Mouse (Mus musculus) MN1 (cell line): ENCODE measurements at regions not wholly inside any gene's neighbourhood (a gene's known extent, or its start where the extent isn't known, plus 50 kb on each side); places are given as distances from the start of the nearest gene placed in this dataset.

Experiments used
- DNase-seq: peaks from one replicate; pipeline ENCODE4 v3.0.0-alpha.2; 2016; ENCODE audit warnings: low spot score

DNA sequence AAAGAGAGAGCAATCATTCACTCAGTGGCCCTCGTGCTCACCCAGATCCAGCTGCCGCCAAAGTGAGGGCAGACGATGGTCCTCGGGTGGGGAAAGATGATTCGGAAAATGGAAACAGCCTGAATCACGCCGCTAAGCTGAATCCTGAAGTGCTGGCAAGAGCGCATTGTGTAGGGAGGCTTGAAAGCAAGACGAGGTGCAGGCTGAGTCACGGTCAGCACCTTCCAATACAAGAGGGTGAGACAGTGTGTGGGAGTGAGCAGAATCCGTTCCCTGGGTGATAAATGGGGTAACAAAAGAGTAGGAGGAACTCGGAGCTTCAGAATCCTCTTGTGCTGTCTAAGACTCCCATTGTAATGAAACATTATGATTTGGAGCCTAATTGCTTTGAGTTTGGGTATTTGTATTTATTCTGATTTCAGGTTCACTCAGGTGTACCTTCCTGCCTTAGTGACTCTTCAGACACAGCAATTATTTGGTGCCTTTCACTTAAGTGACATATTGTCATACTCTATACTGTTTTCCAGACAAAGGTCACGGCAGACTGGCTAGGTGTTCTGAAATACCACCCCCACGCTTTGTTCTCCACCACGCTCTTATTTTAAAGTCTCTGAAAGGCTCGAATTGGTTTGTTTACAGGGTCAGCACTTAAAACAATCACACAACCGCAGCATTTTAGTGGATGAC lies 70.0 kb downstream of the Mbip start:
- DNase-seq: no peak

DNA sequence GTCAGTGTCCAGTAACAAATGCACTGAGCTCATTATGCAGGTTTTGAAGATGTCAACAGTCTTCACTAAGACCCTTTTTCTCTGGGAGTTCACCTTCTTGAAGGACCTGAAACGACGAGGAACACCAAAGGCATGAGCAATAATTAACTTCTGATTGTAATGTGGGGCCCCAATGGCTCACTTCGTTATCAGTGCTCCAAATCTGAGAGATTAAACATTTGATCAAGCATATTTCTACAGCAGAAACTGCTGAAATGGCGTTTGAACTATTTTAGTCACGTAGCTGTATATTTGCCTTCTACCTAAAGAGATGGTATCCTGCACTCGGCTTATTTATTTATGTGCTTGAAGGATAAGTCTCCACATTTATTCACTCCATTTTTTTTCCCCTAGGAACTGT lies 80.6 kb downstream of the Mbip start:
- DNase-seq: no peak

DNA sequence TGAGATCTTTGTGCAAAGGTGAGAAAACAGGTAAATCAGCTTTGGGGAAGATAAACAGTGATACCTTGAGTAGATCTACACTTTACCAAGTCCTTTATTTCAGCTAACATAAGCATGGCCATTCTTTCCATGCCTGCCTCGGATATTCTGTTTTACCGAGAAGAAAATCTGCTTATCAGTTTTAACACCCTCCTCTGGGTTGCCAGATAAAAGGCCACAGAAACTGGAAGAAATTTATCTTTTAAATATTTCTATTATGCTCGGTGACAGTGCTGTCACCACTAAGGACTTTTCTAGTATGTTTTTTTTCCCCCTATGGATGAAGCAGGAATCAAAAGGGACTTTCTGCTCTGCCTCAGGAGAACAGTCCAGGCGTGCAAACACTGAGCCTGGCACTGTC lies 84.2 kb downstream of the Mbip start:
- DNase-seq: no peak

DNA sequence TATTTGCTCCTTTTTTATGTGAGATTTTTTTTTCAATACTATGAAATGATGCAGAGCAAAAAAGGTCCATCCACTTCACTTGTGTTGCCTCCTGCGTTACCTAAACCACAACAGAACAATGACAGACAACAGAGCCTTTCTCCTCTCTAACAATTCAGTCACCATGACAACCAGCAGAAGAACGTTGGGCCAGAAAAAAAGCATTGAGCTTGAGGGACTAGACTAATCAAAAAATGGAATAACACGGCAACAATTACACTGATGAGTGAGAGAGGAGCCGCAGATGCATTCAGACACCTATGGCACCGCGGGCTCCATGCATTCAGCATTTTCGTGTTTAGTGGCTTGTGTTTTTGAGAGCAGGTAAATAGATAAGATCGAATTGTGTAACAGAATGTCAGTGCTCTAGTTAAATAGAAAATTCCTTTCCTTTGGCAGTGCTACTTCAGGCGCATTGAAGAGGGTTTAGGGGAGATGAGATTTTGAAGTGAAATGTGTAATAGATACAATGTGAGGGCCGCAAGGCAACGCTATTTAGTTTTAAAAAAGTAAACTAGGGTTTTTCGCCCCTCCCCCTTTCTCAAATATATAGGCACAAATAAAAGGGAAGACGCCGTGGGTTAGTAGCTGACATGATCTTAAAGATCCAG lies 87.2 kb downstream of the Mbip start:
- no peak for DNase-seq

DNA sequence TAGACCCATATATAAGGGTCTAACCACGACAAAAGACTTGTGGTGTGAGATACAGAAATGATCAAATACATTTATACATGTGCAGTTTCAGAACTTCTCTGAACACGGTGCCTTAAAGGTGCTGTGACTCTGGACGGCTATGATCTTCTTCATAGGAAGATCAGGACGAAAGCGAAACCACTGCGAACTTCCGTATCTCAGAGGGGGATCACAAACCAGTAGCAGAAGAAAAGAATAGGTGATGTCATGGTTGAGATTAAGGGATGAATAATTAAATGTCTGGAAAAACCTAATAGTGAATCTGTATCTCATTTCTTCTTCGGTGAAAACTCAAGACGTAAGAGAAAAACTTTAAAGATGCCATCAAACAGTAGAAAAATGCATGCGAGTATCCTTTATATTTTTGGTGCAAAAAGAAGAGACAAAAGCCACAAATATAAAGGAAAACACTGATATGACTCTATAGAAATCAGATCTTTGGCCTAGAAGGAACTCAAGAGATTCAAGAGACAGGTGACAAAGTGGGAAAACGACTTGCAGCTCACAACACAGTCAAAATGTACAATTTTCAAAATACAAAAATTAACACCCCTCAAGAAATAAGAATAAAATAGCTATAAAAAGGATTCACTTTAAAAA lies 89.3 kb downstream of the Mbip start:
- DNase-seq: no peak

DNA sequence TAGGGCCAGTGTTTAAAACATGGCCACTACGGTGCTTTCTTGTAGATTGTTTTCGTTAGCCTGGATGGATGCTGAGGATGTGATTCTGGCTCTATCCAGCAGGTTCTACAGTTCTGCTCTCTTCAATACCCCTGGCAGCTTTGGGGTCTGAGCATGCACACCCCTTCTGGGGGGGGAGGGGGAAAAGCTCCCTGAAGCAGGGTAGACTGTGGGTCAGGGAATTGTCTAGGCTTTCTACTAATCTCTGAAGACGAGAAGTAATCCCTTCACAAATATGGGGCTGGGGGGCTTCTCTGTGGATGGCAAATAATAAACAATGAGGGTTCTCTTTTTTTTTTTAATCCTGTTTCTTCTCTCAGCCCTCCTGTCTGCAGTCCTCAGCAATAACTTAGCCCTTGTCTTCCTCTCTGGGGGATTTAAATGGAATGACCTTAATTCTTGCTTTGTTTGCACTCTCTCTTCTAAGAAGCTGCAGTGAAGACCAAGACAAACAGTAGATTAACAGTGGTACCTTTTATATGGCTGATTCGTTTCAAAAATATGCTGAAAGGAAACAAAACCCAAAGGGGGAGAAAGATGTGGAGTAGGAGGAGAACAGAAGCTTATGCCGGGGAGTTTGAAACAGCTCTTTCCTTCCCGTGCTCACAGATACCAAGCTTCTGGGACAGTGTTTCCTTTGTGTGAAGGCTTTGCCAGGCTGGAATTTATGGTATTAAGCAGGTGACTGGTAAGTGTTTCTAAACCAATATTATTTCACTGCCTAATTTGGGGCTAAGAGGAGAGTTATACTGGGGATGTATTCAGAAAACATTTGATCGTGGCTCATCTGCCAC lies 92.9 kb downstream of the Mbip start:
- no peak for DNase-seq

DNA sequence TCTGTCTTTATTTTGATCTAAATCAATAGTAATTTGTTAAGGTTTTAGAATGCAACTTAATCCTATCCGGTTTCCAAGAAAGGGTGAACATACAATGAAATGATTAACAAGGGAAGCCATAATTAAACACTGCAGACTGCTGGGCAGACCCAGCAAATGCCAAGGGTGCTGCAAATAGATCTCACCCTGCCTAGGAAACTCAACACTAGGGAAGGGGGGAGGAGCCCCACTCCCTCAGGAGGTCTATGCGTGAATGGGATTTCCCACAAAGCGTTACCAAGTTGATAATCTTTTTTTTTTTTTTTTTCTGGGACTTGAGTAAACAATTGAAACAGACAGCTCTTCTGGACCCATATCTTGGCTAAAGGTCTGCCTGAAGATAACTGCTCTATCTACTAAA lies 95.4 kb downstream of the Mbip start:
- DNase-seq: no peak

DNA sequence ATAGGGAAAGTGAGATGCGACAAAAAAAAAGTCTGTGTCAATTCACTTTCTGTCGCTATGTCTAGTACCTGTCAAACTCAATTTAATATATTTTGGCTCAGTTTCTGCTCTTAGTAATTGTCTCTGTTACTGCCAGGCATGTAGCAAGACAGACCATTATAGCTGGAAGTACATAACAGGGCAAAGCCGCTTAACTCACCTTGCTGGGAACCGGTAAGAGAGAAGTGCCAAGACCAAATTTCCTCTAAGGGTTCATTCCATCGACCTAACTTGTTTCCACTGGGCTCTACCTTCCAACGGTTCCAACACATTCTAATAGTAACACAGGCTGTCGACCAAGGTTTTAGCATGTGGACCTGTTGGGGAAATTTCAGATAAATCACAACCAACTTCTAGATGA lies 99.3 kb downstream of the Mbip start:
- no peak for DNase-seq

DNA sequence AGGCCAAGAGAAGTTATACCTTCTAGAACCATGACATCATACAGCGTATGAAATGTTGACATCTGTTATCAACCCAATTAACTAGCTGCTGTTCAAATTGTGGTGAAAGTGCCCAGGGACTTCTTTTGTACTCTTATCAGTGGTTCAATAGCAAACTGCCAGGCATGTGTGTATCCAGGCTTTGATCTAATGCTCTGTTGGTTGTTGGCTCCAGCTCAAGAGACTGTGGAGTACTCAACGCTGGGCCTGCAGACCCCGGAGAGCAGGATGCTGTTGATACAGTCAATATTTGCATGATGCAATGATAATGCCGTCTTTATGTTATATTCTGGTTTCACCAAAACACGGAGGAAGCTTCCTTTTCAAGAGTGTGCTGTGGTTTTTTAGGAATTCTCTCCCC lies 102.9 kb downstream of the Mbip start:
- no peak for DNase-seq

DNA sequence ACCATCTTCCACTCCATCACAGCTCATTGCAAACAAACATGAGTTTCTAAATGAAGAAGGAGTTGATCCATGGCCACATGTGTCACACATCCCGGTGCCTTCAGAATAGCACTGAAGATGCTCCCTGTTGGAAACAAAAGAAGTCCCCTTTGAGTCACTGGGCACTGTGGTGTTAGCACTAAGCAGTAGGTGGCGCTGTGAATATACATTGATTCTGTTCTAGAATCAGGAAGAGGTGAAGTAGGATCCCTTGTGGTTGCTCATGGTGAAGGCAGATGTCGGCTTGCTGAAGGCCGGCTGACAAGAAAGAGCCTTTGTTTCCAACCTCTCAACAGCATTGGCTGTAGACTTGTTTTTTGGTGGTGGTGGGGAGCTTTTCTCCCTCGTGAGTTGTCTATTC lies 104.0 kb downstream of the Mbip start:
- DNase-seq: no peak

DNA sequence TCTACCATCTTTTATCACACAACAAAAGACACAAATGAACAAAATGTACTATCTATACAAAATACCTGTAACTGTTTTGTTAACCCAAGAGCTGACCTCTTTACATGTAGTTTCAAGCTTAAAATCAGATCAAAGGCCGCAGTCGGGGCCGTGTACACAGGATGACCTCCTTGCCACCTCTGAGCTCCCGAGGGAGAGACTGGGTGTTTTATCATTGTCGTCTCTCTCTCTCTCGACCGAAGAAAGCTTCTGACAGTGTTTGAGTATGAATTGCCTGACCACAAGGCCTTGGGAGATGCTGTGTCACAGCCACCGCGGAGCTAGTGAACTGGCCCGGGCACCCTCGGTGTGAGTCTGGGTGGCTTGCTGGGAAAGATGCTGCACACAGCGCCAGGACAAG lies 105.5 kb downstream of the Mbip start:
- no peak for DNase-seq

DNA sequence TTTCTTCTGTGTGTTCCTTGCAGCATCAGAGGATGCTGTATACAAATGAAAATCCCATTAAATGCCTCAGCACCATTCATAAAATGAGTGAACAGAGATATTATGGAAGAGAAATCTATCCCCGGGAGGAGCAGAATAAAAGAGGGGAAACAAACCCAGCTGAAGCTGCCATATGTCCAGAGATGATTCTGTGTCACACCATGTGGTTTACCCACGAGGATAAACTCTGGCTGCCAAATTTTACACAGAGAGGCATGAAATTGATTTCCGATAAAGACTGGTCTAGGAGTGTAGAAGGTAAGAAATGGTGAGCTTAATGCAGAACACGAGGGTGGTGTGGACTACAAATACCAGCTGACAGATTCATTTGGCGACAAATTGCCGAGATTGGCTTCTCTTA lies 111.1 kb downstream of the Mbip start:
- no peak for DNase-seq

DNA sequence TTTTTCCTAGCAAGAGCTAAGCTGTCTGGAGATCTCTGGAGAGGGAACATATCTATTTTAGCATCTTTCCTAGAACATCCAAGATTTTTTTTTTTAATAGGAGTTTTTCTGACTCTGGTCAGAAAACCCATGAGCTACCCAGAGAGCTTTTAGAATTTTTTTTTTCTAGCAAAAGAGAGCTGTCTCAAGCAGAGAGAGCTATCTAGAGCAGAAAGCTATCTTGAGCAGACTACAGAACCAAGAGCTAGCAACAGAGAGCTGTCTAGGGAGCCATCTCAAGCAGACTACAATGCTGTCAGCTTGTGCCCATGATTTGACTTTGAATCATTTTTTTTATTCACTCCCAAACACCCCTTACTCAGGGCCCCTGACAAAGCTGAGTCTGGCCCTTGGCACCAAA lies 112.5 kb downstream of the Mbip start:
- DNase-seq: no peak

DNA sequence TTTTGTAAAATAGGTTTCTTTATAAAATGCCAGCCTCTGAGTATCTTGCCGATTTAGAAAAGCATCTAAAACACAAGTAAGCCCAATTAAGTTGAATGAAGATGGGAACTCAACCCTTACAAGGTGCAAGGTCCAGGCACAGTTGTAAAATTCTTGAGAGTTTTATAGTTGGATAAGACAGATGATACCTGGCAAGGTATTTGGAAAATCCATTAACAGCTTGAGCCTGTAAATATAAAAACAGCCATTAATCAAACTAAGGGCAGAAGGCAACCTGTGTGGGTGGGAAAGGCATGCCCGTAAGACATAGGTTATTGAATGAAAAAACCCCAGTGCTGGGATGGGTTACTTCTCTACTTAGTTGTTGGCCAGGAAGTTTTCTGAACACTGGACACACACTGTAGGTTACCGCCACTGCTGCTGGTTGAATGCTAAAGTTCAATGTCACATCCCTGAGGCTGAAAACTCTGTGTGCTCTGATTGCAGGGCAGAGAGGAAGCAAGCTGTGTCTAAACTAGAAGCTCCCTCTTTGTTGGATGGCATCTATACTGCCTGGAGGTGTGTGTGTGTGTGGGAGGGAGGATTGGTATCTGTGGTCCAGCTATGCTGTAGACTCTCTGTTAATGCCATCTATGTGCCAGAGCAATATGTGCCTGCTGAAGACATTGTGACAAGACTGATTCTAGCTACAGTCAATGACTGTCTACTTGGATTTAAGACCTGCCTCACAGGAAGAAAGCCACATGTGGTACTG lies 121.4 kb downstream of the Mbip start:
- no peak for DNase-seq

DNA sequence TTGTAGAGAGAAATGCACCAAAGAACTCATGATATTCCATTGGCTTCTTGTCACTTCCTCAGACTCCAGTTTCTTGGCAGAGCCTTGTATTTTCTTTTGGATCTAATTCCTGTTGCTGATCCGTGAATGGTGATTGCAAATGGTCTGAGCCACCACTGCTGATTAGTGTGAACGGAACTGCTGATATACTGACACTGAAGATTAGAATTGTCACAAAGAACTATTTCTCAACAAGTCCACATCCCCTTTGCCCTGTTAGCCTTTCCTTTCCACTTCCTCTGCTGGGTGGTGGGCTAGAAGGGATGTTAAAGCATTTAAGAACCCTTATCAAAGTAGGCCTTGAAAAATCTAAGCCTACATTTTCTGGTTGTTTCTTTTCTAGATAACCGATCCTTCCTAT lies 152.2 kb downstream of the Mbip start:
- DNase-seq: no peak

DNA sequence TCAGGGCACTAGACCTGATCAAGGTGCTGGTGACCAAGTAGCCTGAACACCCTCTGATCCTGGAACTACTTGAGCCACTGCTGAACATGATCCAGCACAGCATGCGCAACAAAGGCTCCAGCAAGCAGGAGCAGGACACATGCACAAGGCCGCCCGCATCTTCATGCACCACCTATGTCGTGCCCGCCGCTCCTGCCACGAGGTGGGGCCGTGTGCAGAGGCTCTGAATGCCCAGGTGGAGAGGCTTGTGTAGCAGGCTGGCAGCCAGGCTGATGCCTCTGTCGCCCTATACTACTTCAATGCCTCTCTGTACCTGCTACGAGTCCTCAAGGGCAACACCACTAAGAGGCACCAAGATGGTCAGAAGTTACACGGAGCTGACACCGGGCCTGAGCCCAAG lies 156.1 kb downstream of the Mbip start:
- DNase-seq: no peak

DNA sequence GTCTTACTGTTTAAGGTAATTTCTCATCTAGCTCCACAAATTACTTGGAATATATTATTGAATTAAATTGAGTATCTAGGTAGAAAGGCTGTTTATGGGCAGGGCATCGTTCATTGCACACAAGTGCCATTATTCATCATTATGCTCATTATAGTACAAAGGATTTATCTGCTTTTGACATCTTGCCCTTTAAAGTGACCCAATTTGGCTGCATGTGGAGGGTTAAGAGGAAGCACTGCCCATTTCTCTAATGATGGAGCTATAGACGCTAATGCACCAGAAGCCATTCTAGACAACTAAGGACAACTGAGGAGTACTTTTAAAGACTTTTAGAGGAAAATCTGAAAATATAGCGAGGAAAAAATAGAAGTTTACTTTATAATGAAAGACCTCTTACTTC lies 185.0 kb downstream of the Mbip start:
- no peak for DNase-seq

DNA sequence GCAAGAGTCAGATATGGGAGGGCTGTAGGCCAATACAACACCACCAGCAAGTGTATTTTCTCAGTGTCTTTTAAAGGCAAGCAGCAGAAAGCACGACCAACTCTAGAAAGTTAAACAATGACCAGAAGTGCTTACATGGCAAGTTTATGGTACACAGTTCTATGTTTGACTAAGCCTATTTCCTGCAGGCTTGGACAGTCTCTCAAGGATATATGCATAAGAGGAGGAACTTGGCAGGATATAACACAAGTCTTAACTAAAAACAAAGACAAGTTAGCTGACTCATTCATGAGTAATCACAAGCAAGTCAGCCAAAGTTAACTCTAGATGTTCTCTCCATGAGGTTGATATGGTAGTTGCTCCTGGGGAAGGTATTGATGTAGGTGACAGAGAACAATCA lies 201.3 kb downstream of the Mbip start:
- DNase-seq: no peak

DNA sequence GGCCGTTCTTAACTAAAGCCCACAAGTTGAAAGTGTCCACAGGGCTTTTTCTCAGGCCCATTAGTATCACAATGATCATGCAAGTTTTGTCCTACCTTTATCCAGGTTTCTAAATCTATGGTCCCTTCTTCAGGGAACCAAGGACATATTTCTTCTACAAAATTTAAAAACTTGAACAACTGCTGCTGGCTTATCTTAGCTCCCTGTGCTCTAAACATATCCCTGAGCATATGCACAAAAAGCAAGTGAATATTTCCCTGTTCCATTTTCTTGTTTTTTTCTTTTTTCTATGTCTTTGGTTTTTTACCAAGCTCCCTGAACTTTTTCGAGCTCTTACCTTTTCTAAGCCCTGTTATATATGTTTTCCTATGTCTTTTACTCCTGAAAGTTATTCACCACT lies 201.9 kb downstream of the Mbip start:
- DNase-seq: no peak

DNA sequence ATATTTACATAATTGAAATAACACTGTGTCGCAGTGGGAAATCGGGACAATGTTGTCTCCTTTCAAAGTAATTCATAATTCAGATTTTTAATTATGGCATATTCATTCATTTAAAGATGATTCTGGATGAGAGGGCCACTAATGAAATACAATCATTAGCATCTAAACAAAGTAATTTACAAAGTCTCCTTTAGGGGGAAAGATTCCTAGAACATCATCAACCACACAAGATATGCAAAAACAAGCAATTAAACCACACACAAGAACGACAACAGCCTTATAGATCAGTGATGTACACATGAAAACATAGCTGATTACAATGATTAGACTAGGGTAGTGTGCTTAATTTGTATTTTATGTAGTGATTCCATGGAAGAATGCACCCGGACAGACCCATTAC lies 231.2 kb downstream of the Mbip start:
- no peak for DNase-seq

DNA sequence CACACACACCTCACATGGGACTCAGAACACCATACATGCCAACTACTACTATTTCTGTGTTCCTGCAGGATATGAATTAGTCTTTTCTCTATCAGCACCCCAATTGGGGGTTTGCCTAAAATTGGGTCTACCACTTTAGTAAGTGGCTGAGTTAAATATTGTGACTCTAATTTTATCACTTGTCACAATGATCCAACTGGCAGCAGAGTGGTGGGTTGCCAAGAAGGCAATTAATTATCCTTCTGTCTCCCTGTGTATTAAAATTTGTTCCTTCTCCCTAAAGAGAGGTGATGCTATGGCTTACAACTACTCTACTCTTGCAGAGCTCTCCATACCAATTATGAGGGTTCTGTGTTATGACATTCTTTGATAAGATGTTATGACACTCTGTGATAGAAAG lies 245.3 kb downstream of the Brms1l start:
- no peak for DNase-seq

DNA sequence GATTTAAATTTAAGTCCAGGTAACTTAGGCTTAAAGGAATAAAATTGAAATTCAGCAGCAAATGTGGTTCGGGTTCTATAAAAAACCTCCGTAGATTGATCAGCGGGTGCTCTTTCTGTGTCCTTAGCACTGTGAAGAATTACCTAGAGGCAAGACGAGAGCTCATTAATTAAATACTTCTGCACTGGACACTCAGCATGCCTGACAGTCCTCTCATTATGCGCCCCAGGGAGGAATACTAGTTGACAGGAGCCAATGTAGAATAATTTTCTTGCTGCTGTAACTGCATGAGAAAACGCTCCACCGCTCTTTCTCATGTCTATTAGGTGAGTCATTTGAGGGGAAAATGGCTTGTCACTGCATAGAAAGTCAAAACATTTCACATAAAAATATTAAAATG lies 228.1 kb downstream of the Brms1l start:
- no peak for DNase-seq
